Mouse (Mus musculus) heart, postnatal 0 days (tissue): ENCODE data around the gene Ncapg. TPM values are rescaled to one million over a fixed set of nuclear protein-coding genes. Genes with fewer than 3 reads are reported as not detected.

ENCODE experiments used
- ATAC-seq: fragments of 200-750 bp; cut with Nextera tagmentation; 2 replicates; pipeline ENCODE4 v1.8.0; 2017; ENCODE audit warnings: low read depth, moderate number of reproducible peaks, moderate library complexity; ENCODE audit not compliant: insufficient read depth
- DNase-seq: peaks from one replicate; pipeline ENCODE4 v3.0.0-alpha.2; 2016; ENCODE audit warnings: low spot score
- H3K27ac ChIP-seq: fragments of 300-500 bp; sonication (generic); 2 replicates; pipeline ENCODE4 v1.5.1; 2014; ENCODE audit warnings: low read depth, mild to moderate bottlenecking
- H3K27me3 ChIP-seq: fragments of 300-500 bp; sonication (generic); 2 replicates; pipeline ENCODE4 v1.6.1; 2014; ENCODE audit warnings: low read length, mixed read lengths; ENCODE audit not compliant: control insufficient read depth, insufficient read depth
- H3K36me3 ChIP-seq: fragments of 300-500 bp; sonication (generic); replicated peaks from 2 replicates; pipeline ENCODE4 v1.6.1; 2014; ENCODE audit warnings: low read length, mixed read lengths; ENCODE audit not compliant: control insufficient read depth, insufficient read depth
- H3K4me1 ChIP-seq: fragments of 300-500 bp; sonication (generic); 2 replicates; pipeline ENCODE4 v1.6.1; 2014; ENCODE audit warnings: antibody characterized with exemption; ENCODE audit not compliant: control insufficient read depth, insufficient read depth
- H3K4me2 ChIP-seq: fragments of 300-500 bp; sonication (generic); 2 replicates; pipeline ENCODE4 v1.6.1; 2014; ENCODE audit warnings: low read depth, mild to moderate bottlenecking, low read length, moderate library complexity
- H3K4me3 ChIP-seq: fragments of 300-500 bp; sonication (generic); 2 replicates; pipeline ENCODE4 v1.5.1; 2014; ENCODE audit warnings: low read depth, low read length
- H3K9ac ChIP-seq: fragments of 300-500 bp; sonication (generic); replicated peaks from 2 replicates; pipeline ENCODE4 v1.6.1; 2014; ENCODE audit warnings: low read depth, low read length, mixed read lengths
- H3K9me3 ChIP-seq: fragments of 300-500 bp; sonication (generic); replicated peaks from 2 replicates; pipeline ENCODE4 v1.6.1; 2016; ENCODE audit warnings: low read length; ENCODE audit not compliant: control insufficient read depth
- CTCF ChIP-seq: IDR thresholded peaks from 2 replicates; pipeline ENCODE4 v1.5.1; 2016; ENCODE audit warnings: antibody characterized with exemption, control low read depth, low read depth
- EP300 ChIP-seq: IDR thresholded peaks from 2 replicates; pipeline ENCODE4 v1.6.1; 2016; ENCODE audit warnings: antibody characterized with exemption, low read depth
- WGBS: fragments of 180-500 bp; shearing (Covaris S2); extraction: QIAGEN DNeasy Blood & Tissue Kit; methylation state at CpG from one replicate; pipeline ENCODE4 v1.1.7; 2014; 5-methylcytosine and 5-hydroxymethylcytosine counted together
- polyA plus RNA-seq: library from polyadenylated mRNA; unstranded; fragments of >200 nt; fragmentation: Nextera tagmentation; extraction: Ambion mirVana; gene quantifications from 2 replicates; pipeline ENCODE4 v1.2.1, GENCODE M21; 2015
- total RNA-seq: library from RNA; depleted of rRNA; stranded (reverse); fragments of >200 nt; gene quantifications from 2 replicates; pipeline ENCODE4 v1.2.3, GENCODE M21; 2014; ENCODE audit warnings: low replicate concordance; rRNA removed

Gene Ncapg
- total and polyA plus RNA-seq, 2 experiments from 2014 or later, result 8.7 to 16.1 TPM

GRCm38 (mm10) chr5:45691678-45692077, 22.0 kb downstream of the Ncapg start:
- no peak for DNase-seq
- no peak overlapping the region for H3K27ac ChIP-seq
- TF ChIP-seq CTCF (no peak), EP300 (no peak)
- H3K9me3 ChIP-seq, result no peaks in the 10 kb centered on the region
- H3K9ac ChIP-seq, result no peak overlapping the region
- H3K27me3 ChIP-seq, result no peaks in the 10 kb centered on the region
- no peaks in the 10 kb centered on the region for H3K4me1 ChIP-seq
- H3K4me3 ChIP-seq, result no peak overlapping the region
- no peak overlapping the region for H3K4me2 ChIP-seq
- H3K36me3 ChIP-seq, result peaks cover 19% of the 10 kb centered on the region
- 82% methylated on average over 6 of the region's 6 CpGs for WGBS
- ATAC-seq, result no peak

GRCm38 (mm10) chr5:45706811-45707210, 37.1 kb downstream of the Ncapg start:
- Histone ChIP-seq H3K9me3 (no peaks in the 10 kb centered on the region), H3K27me3 (no peaks in the 10 kb centered on the region), H3K4me2 (no peak overlapping the region), H3K9ac (no peak overlapping the region), H3K36me3 (peaks cover 7% of the 10 kb centered on the region; the same call in 1 of the 2 replicates), H3K4me1 (no peaks in the 10 kb centered on the region), H3K4me3 (no peak overlapping the region), H3K27ac (no peak overlapping the region)
- ATAC-seq (no peak), DNase-seq (no peak)
- 92% methylated on average over 2 of the region's 2 CpGs for WGBS
- no peak for TF ChIP-seq EP300
- TF ChIP-seq CTCF, result no peak

- Histone ChIP-seq H3K27ac (no peak overlapping the region), H3K9me3 (no peaks in the 10 kb centered on the region), H3K4me2 (no peak overlapping the region), H3K4me1 (no peaks in the 10 kb centered on the region), H3K36me3 (peaks cover 7% of the 10 kb centered on the region; the same call in 1 of the 2 replicates), H3K9ac (no peak overlapping the region), H3K27me3 (no peaks in the 10 kb centered on the region), H3K4me3 (no peak overlapping the region)
- no peak for TF ChIP-seq EP300
- no peak for TF ChIP-seq CTCF
- 90% methylated on average over 2 of the region's 2 CpGs for WGBS
- DNase-seq (no peak), ATAC-seq (no peak)
These were observed 39.9 kb downstream of the Ncapg start for GRCm38 (mm10) chr5:45709653-45710052.

- Histone ChIP-seq H3K9me3 (no peaks in the 10 kb centered on the region), H3K4me3 (no peak overlapping the region), H3K27ac (no peak overlapping the region), H3K4me1 (no peaks in the 10 kb centered on the region), H3K9ac (no peak overlapping the region), H3K4me2 (no peak overlapping the region), H3K36me3 (no peaks in the 10 kb centered on the region), H3K27me3 (no peaks in the 10 kb centered on the region)
- no peak for TF ChIP-seq EP300
- TF ChIP-seq CTCF, result no peak
- ATAC-seq, result no peak
- 89% methylated on average over 6 of the region's 6 CpGs for WGBS
- DNase-seq, result no peak
These were observed 49.2 kb downstream of the Ncapg start for GRCm38 (mm10) chr5:45718848-45719488.

- Histone ChIP-seq H3K4me2 (no peak overlapping the region), H3K4me1 (no peaks in the 10 kb centered on the region), H3K9ac (no peak overlapping the region), H3K36me3 (peaks cover 12% of the 10 kb centered on the region; the same call in 1 of the 2 replicates), H3K27ac (no peak overlapping the region), H3K9me3 (no peaks in the 10 kb centered on the region), H3K27me3 (no peaks in the 10 kb centered on the region), H3K4me3 (no peak overlapping the region)
- DNase-seq (no peak), ATAC-seq (no peak)
- no peak for TF ChIP-seq EP300
- TF ChIP-seq CTCF, result no peak
- 87% methylated on average over 2 of the region's 2 CpGs for WGBS
These were observed 64.0 kb downstream of the Ncapg start for GRCm38 (mm10) chr5:45733751-45734150.

- Histone ChIP-seq H3K27me3 (no peaks in the 10 kb centered on the region), H3K36me3 (peaks cover 16% of the 10 kb centered on the region; the same call in 1 of the 2 replicates), H3K4me1 (no peaks in the 10 kb centered on the region), H3K4me2 (no peak overlapping the region), H3K9ac (no peak overlapping the region), H3K9me3 (no peaks in the 10 kb centered on the region), H3K4me3 (no peak overlapping the region), H3K27ac (no peak overlapping the region)
- WGBS, result 97% methylated on average over 1 of the region's 1 CpGs
- ATAC-seq (no peak), DNase-seq (no peak)
- TF ChIP-seq EP300 (no peak), CTCF (no peak)
These were observed 68.2 kb downstream of the Ncapg start for GRCm38 (mm10) chr5:45737911-45738310.

Other genes starting within 250 kb of the Ncapg start
- gene Qdpr, start 219.7 kb upstream of the Ncapg start, total RNA-seq, result 35.4 and 51.6 TPM in 2 replicates
- gene Qdpr, start 219.7 kb upstream of the Ncapg start, polyA plus RNA-seq, result 106 and 107 TPM in 2 replicates
- gene Clrn2, start 216.2 kb upstream of the Ncapg start, total RNA-seq, result not detected in 2 replicates
- not detected in 2 replicates for gene Clrn2, start 216.2 kb upstream of the Ncapg start, polyA plus RNA-seq
- gene Lap3, start 176.5 kb upstream of the Ncapg start, total RNA-seq, result 28.7 and 37.6 TPM in 2 replicates
- 56.0 and 57.2 TPM in 2 replicates for gene Lap3, start 176.5 kb upstream of the Ncapg start, polyA plus RNA-seq
- gene Med28, start 149.7 kb upstream of the Ncapg start, total RNA-seq, result 49.6 and 78.3 TPM in 2 replicates
- 136 and 146 TPM in 2 replicates for gene Med28, start 149.7 kb upstream of the Ncapg start, polyA plus RNA-seq
- 0.54 TPM in 1 of 2 replicates, not detected in the other for gene Fam184b, start 30.3 kb upstream of the Ncapg start, total RNA-seq
- gene Fam184b, start 30.3 kb upstream of the Ncapg start, polyA plus RNA-seq, result 0.03 TPM in 1 of 2 replicates, not detected in the other
- gene Lcorl, start 187.7 kb downstream of the Ncapg start, total RNA-seq, result 24.3 and 80.3 TPM in 2 replicates
- 11.1 and 11.6 TPM in 2 replicates for gene Lcorl, start 187.7 kb downstream of the Ncapg start, polyA plus RNA-seq